In the genomic region with DNA sequence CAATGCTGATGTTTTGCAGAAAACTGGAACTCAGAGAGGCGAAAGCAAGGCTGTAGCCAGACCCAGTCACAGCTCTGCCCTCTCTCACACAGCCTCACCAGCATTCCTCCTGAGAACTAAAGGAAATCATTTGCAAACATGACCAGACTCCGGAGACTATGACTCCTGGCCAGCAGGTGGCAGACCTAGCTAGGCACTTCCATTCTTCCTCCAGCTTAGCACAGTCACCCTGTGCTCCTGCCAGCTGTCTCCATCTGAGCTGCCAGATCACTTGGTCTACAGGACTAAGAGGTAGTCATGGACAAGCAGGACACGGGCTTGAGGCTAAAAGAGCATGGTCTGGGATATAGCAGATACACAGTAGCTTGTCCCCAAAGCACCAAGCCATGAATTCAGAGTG, we compare ENCODE assay signal across 7 mouse cellular contexts. TPM values are rescaled to one million over a fixed set of nuclear protein-coding genes. Genes with fewer than 3 reads are reported as not detected.
A peak's percentile ranks its signal among the peaks of the same experiment; 100 is the strongest.
DNase-seq lines count a peak whose midpoint lies in the region; ATAC-seq and TF ChIP-seq lines count a peak whose summit lies in the region.

No protein-coding gene starts in this region.

- H3K36me3 ChIP-seq in intestine, postnatal 0 days (ENCODE audit: control insufficient read depth, insufficient read depth), result no peaks in the 10 kb centered on the region
- no peaks in the 10 kb centered on the region for H3K36me3 ChIP-seq in midbrain, embryonic 13.5 days

- H3K4me2 ChIP-seq in intestine, postnatal 0 days (replicated peaks; ENCODE audit: low read depth), result no peak overlapping the region
- H3K4me2 ChIP-seq in midbrain, embryonic 13.5 days (replicated peaks), result no peak overlapping the region

- TF ChIP-seq CTCF in intestine, postnatal 0 days (IDR thresholded peaks at IDR 0.05; ENCODE audit: low read depth), result peak; percentile 96

- no peaks in the 10 kb centered on the region for H3K27me3 ChIP-seq in intestine, postnatal 0 days (replicated peaks; ENCODE audit: control insufficient read depth, insufficient read depth, low read length)
- H3K27me3 ChIP-seq in midbrain, embryonic 13.5 days, result peaks cover 11% of the 10 kb centered on the region; the same call in 1 of the 2 replicates

- intact Hi-C loops in gastrocnemius, postnatal 14 days (cut with DNase I; ENCODE audit: low total_unique reads), result loop anchor here (10.0 kb wide), 1 partner anchor 270 kb away; no protein-coding TSS in a partner anchor
- intact Hi-C loops in left cerebral cortex, postnatal 25 days (cut with DNase I), result loop anchor here (1.0 to 2.0 kb wide), 3 partner anchors 61 to 274 kb away; a partner anchor contains a TSS

- H3K4me3 ChIP-seq in intestine, postnatal 0 days (ENCODE audit: low read depth, low read length), result no peak overlapping the region
- no peak overlapping the region for H3K4me3 ChIP-seq in midbrain, embryonic 13.5 days (replicated peaks)

- H3K4me1 ChIP-seq in intestine, postnatal 0 days (replicated peaks; ENCODE audit: control insufficient read depth, insufficient read depth, low read length), result peaks cover 16% of the 10 kb centered on the region
- H3K4me1 ChIP-seq in midbrain, embryonic 13.5 days (replicated peaks), result peaks cover 60% of the 10 kb centered on the region

- H3K9ac ChIP-seq in intestine, postnatal 0 days (ENCODE audit: low read depth, low read length), result no peak overlapping the region
- no peak overlapping the region for H3K9ac ChIP-seq in midbrain, embryonic 13.5 days (replicated peaks)

- DNase-seq in adrenal gland, adult 18-20 months (ENCODE audit: low spot score in 2 of 2), result peak; percentile 72 to 79
- DNase-seq in gastrocnemius, postnatal 14 days, result peak; percentile 84
- peak; percentile 86 to 94 for DNase-seq in left cerebral cortex, postnatal 25 days (ENCODE audit: low spot score in 2 of 2)
- DNase-seq in spleen, adult 12 weeks (ENCODE audit: low spot score), result peak; percentile 70

- H3K27ac ChIP-seq in intestine, postnatal 0 days (ENCODE audit: low read depth, low read length), result no peak overlapping the region
- H3K27ac ChIP-seq in midbrain, embryonic 13.5 days, result peak overlapping the region; percentile 65

- no peaks in the 10 kb centered on the region for H3K9me3 ChIP-seq in intestine, postnatal 0 days (ENCODE audit: control insufficient read depth)
- H3K9me3 ChIP-seq in midbrain, embryonic 13.5 days, result no peaks in the 10 kb centered on the region

- ATAC-seq in common myeloid progenitor, adult 5-6 weeks (replicated peaks; ENCODE audit: low read depth, poor library complexity, severe bottlenecking), result peak; percentile 58
- 0 out of 2 replicates have a peak, but pooled peaks have one; percentile 17 for ATAC-seq in intestine, postnatal 0 days
- ATAC-seq in midbrain, embryonic 13.5 days, result peak; percentile 19

- WGBS in intestine, postnatal 0 days, result 1% methylated on average over 3 of the region's 3 CpGs
- WGBS in midbrain, embryonic 13.5 days, result 2% methylated on average over 3 of the region's 3 CpGs

RNA-seq across cellular contexts. Expression of a gene that starts 2.7 kb away (rescaled TPM):
- total RNA-seq in adrenal gland, adult 18-20 months (2021), result 10 to 100 TPM; 24.2 to 31.3 TPM
- total RNA-seq in common myeloid progenitor, adult 5-6 weeks (2017), result 7.9 and 14.9 TPM in 2 replicates
- 10 to 100 TPM; 12.1 to 22.7 TPM for total RNA-seq in gastrocnemius, postnatal 14 days (2021)
- 78.6 and 85.2 TPM in 2 replicates for polyA plus RNA-seq in intestine, postnatal 0 days (2015; fragmentation: Nextera tagmentation; extraction: Ambion mirVana)
- total RNA-seq in left cerebral cortex, postnatal 25 days (2021), result 100 to 1,000 TPM; 145 to 159 TPM
- polyA plus RNA-seq in midbrain, embryonic 13.5 days (2015; fragmentation: Nextera tagmentation; extraction: Ambion mirVana), result 63.1 and 66.5 TPM in 2 replicates

RNA-seq across cellular contexts. Expression of a gene that starts 2.7 kb away (rescaled TPM):
- 10 to 100 TPM; 26.6 to 27.5 TPM for total RNA-seq in adrenal gland, adult 18-20 months (2021)
- total RNA-seq in common myeloid progenitor, adult 5-6 weeks (2017), result 24.4 and 28.5 TPM in 2 replicates
- 10 to 100 TPM; 12.5 to 19.8 TPM for total RNA-seq in gastrocnemius, postnatal 14 days (2021)
- polyA plus RNA-seq in intestine, postnatal 0 days (2015; fragmentation: Nextera tagmentation; extraction: Ambion mirVana), result 9.3 and 9.6 TPM in 2 replicates
- total RNA-seq in left cerebral cortex, postnatal 25 days (2021), result 10 to 100 TPM; 42.8 to 43.1 TPM
- 109 and 111 TPM in 2 replicates for polyA plus RNA-seq in midbrain, embryonic 13.5 days (2015; fragmentation: Nextera tagmentation; extraction: Ambion mirVana)

RNA-seq across cellular contexts. Expression of a gene that starts 56.2 kb away (rescaled TPM):
- total RNA-seq in adrenal gland, adult 18-20 months (2021), result 10 to 100 TPM; 19.4 to 27.3 TPM
- total RNA-seq in common myeloid progenitor, adult 5-6 weeks (2017), result 60.0 and 60.6 TPM in 2 replicates
- 10 to 100 TPM; 13.9 to 16.3 TPM for total RNA-seq in gastrocnemius, postnatal 14 days (2021)
- polyA plus RNA-seq in intestine, postnatal 0 days (2015; fragmentation: Nextera tagmentation; extraction: Ambion mirVana), result 7.1 TPM in 2 replicates
- total RNA-seq in left cerebral cortex, postnatal 25 days (2021), result 10 to 100 TPM; 40.7 to 41.0 TPM
- polyA plus RNA-seq in midbrain, embryonic 13.5 days (2015; fragmentation: Nextera tagmentation; extraction: Ambion mirVana), result 36.3 and 39.7 TPM in 2 replicates
